Mouse (Mus musculus) layer of hippocampus, adult 18-20 months (tissue): ENCODE measurements at regions not wholly inside any gene's neighbourhood (a gene's known extent, or its start where the extent isn't known, plus 50 kb on each side); places are given as distances from the start of the nearest gene placed in this dataset.

Source experiments
- DNase-seq, 2 experiments: peaks; one replicate each; pipeline ENCODE4 v3.0.0; 2022; ENCODE audit warnings: low spot score in 2 of 2

DNA sequence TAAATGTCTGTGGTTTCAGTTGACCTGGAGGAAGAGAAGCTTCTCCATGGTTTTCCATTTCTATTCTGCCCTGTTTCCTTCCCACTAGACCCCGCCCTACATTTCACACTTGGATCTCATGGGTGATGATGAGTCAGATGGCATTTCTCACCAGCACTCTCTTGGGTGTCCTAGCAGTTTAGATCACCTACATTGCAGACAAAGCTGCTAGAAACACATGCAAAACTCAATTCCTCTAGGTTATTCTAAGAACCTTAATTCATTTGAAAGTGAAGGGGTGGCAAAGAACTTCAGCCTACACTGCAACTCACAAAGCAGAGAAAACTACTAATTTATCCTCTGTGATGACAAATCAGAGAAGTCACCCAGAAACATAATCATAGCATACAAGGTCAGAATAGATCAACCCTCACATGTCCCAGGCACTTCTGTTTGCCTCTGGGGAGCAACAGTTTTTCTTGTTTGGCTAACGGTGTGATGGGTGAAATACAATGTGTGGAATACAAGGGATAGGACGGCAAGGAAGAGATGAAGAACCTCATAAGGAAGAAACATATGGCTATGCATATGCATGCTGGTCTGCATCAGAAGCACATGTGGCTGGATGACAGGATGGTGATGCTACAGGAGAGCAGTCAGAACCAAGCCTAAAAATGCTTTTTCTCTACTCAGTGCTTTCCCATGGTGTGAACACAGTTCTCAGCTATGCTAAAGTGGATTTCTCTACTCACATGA lies 990.7 kb upstream of the Kif18a start:
- DNase-seq, result peak in 1 of 2 experiments; percentile 38

DNA sequence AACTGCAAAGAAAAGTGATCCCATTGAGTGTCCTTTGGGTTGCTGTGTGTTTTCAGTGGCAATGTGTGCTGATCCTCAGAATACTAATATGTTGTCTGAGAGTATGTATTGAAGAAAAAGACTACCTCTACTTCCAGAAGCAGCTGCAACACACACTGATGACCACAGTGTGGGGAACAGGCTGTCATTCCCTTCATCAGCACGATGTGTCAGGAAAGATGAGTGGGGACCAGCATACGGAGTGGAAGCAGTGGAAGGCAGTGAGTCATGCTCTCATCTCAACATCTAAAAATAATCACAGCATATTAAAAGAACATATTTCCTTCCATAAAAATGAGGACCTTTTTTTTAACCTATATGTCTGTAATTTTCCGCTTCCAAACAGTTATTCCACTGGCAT lies 977.8 kb upstream of the Kif18a start:
- peak in 1 of 2 experiments; percentile 62 for DNase-seq
